15 mouse cellular contexts compared by ENCODE assay signal in genomic region chr15:88841580-88842299, GRCm38 (mm10). TPM values are rescaled to one million over a fixed set of nuclear protein-coding genes. Genes with fewer than 3 reads are reported as not detected.
DNase-seq lines count a peak whose midpoint lies in the region; ATAC-seq and TF ChIP-seq lines count a peak whose summit lies in the region.
"Had no signal": no experiment of that assay in that cellular context is flagged by ENCODE, and none has a peak within 500 bp of the region (broad histone marks: within the 10 kb centered on the region; RNA-seq: fewer than 3 reads in every experiment).

No protein-coding gene starts in this region.

- peak overlapping the region; percentile 16; the same call in 1 of the 2 replicates for H3K27ac ChIP-seq in left cerebral cortex, adult 2 months
- peak overlapping the region; percentile 53; the same call in 1 of the 2 replicates for H3K27ac ChIP-seq in limb, embryonic 10.5 days
- H3K27ac ChIP-seq: intestine, embryonic 15.5 days; kidney, embryonic 15.5 days; liver, embryonic 14.5 days had no signal

- no peak for ATAC-seq in megakaryocyte, adult 5-6 weeks (ENCODE audit: poor library complexity, severe bottlenecking)
- ATAC-seq: intestine, embryonic 15.5 days had no signal

- 87% methylated on average over 3 of the region's 3 CpGs for whole genome bisulfite sequencing in limb, embryonic 10.5 days

- intact Hi-C loops in left cerebral cortex, adult 2 months (cut with DNase I): no loop called here
- intact Hi-C loops in left cerebral cortex, postnatal 36 days (cut with DNase I): no loop called here

- H3K4me1 ChIP-seq in limb, embryonic 10.5 days: peaks cover 55% of the 10 kb centered on the region

- no peaks in the 10 kb centered on the region for H3K9me3 ChIP-seq in limb, embryonic 10.5 days (replicated peaks)
- H3K9me3 ChIP-seq: intestine, embryonic 15.5 days; kidney, embryonic 15.5 days; limb, embryonic 13.5 days had no signal

- no peaks in the 10 kb centered on the region for H3K27me3 ChIP-seq in limb, embryonic 10.5 days (ENCODE audit: low read depth, poor library complexity, severe bottlenecking)
- H3K27me3 ChIP-seq: intestine, embryonic 15.5 days; kidney, embryonic 15.5 days; limb, embryonic 13.5 days had no signal

- no peaks in the 10 kb centered on the region for H3K36me3 ChIP-seq in limb, embryonic 10.5 days
- H3K36me3 ChIP-seq: intestine, embryonic 15.5 days; kidney, embryonic 15.5 days; limb, embryonic 13.5 days had no signal

- no peak for TF ChIP-seq CTCF in left cerebral cortex, adult 2 months (IDR thresholded peaks at IDR 0.05)

- no peak overlapping the region for H3K4me3 ChIP-seq in left cerebral cortex, adult 2 months
- H3K4me3 ChIP-seq in limb, embryonic 10.5 days: no peak overlapping the region
- H3K4me3 ChIP-seq: intestine, embryonic 15.5 days; kidney, embryonic 15.5 days; limb, embryonic 13.5 days had no signal

- peak; percentile 91 for DNase-seq in heart, adult 11 months
- DNase-seq in heart, adult 18-20 months: no peak
- no peak for DNase-seq in left cerebral cortex, adult 2 months (ENCODE audit: extremely low spot score in 1 of 2, low spot score in 2 of 2)
- no peak for DNase-seq in left cerebral cortex, postnatal 36 days (ENCODE audit: low spot score in 2 of 2)
- peak; percentile 84 for DNase-seq in cerebellum, adult 8-10 months
- no peak for DNase-seq in limb, embryonic 10.5 days (ENCODE audit: low spot score)
- DNase-seq in spleen, postnatal 36 days (ENCODE audit: low spot score in 2 of 2): no peak
- DNase-seq: embryo, embryonic 11 days; midbrain, embryonic 14.5 days; spleen, adult 18-20 months had no signal

RNA-seq across cellular contexts. Expression of gene Pim3, which starts 20.2 kb away (rescaled TPM):
- total RNA-seq in heart, adult 18-20 months (2021): 100 to 1,000 TPM in 1 of 2 experiments, 10 to 100 TPM in 1; 97.9 to 139 TPM
- 10 to 100 TPM; 46.8 to 50.0 TPM for total RNA-seq in left cerebral cortex, adult 2 months (2021)
- 10 to 100 TPM; 35.0 to 51.0 TPM for total RNA-seq in left cerebral cortex, postnatal 36 days (2021)
- polyA plus RNA-seq in limb, embryonic 10.5 days (2016; fragmentation: Nextera tagmentation; extraction: Ambion mirVana): 46.6 and 48.2 TPM in 2 replicates
- total RNA-seq in megakaryocyte, adult 5-6 weeks (2015): 6.9 and 12.5 TPM in 2 replicates
- 3.3 and 4.7 TPM in 2 replicates for total RNA-seq in megakaryocyte, adult 5-6 weeks (2017)

RNA-seq across cellular contexts. Expression of gene Creld2, which starts 22.3 kb away (rescaled TPM):
- 10 to 100 TPM; 19.6 to 28.7 TPM for total RNA-seq in heart, adult 18-20 months (2021)
- 10 to 100 TPM; 22.1 to 26.3 TPM for total RNA-seq in left cerebral cortex, adult 2 months (2021)
- 10 to 100 TPM; 17.5 to 26.0 TPM for total RNA-seq in left cerebral cortex, postnatal 36 days (2021)
- 98.5 and 99.0 TPM in 2 replicates for polyA plus RNA-seq in limb, embryonic 10.5 days (2016; fragmentation: Nextera tagmentation; extraction: Ambion mirVana)
- 21.5 and 22.2 TPM in 2 replicates for total RNA-seq in megakaryocyte, adult 5-6 weeks (2015)
- 38.6 and 41.4 TPM in 2 replicates for total RNA-seq in megakaryocyte, adult 5-6 weeks (2017)

RNA-seq across cellular contexts. Expression of gene Alg12, which starts 22.6 kb away (rescaled TPM):
- 1 to 10 TPM; 8.3 to 8.8 TPM for total RNA-seq in heart, adult 18-20 months (2021)
- total RNA-seq in left cerebral cortex, adult 2 months (2021): 10 to 100 TPM; 13.3 to 14.4 TPM
- 10 to 100 TPM; 12.8 to 15.7 TPM for total RNA-seq in left cerebral cortex, postnatal 36 days (2021)
- 10.8 and 12.3 TPM in 2 replicates for polyA plus RNA-seq in limb, embryonic 10.5 days (2016; fragmentation: Nextera tagmentation; extraction: Ambion mirVana)
- total RNA-seq in megakaryocyte, adult 5-6 weeks (2015): 11.0 and 13.0 TPM in 2 replicates
- 5.1 and 5.7 TPM in 2 replicates for total RNA-seq in megakaryocyte, adult 5-6 weeks (2017)

Comparison
In these comparisons a context has a peak if more than half of its experiments do, and no peak if none do; other contexts are left out.
1. DNase-seq: peak in heart, adult 11 months (single experiment) and cerebellum, adult 8-10 months (single experiment); none in heart, adult 18-20 months (0 of 2), left cerebral cortex, adult 2 months (0 of 2), left cerebral cortex, postnatal 36 days (0 of 2), limb, embryonic 10.5 days (single experiment) and spleen, postnatal 36 days (0 of 2).